15 mouse cellular contexts compared by ENCODE assay signal in the genomic region with DNA sequence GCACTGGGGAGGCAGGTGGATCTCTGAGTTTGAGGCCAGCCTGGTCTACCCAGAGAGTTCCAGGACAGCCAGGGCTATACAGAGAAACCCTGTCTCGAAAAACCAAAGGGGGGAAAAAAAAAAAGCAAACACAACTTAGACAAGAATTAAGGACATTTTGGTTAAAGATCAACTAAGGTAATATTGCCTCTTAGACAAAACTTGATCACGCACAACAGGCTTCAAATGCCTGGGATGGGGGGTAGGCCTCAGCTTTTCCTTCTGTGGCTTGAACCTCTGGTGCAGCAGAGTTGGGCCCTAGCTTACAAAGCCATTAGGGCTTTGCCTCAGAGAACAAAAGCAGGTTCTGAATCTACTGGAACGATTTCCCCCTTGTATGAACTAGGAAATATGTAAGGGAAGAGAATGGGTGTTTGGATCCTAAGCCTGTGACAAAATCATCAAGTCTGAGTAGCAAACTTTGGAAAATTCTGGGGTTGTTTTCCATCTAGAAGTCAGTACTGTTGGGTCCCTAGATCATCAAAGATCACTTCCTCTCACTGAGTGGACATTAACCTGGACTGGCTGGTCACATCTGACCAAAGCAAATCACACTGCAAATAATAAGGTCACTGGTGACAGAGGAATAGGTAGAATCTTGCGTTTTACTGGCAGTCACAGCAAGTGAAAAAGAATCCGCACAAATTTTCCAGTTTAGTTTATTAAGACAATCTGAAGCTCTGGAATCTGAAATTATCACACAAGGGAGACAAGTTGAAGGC.
"Had no signal": no experiment of that assay in that cellular context is flagged by ENCODE, and none has a peak within 500 bp of the region (broad histone marks: within the 10 kb centered on the region; RNA-seq: fewer than 3 reads in every experiment).

No protein-coding gene starts in this region.

- H3K4me1 ChIP-seq: hindbrain, embryonic 15.5 days; limb, embryonic 15.5 days; neural tube, embryonic 15.5 days had no signal

- H3K36me3 ChIP-seq: hindbrain, embryonic 15.5 days; limb, embryonic 15.5 days; midbrain, embryonic 10.5 days; neural tube, embryonic 15.5 days had no signal

- H3K9me3 ChIP-seq: hindbrain, embryonic 15.5 days; limb, embryonic 15.5 days; midbrain, embryonic 10.5 days; neural tube, embryonic 15.5 days had no signal

- H3K27me3 ChIP-seq: hindbrain, embryonic 15.5 days; limb, embryonic 15.5 days; neural tube, embryonic 15.5 days had no signal

- H3K4me2 ChIP-seq: hindbrain, embryonic 15.5 days; limb, embryonic 15.5 days; lung, embryonic 14.5 days; neural tube, embryonic 15.5 days had no signal

- H3K27ac ChIP-seq: hindbrain, embryonic 15.5 days; layer of hippocampus, adult 2 months; limb, embryonic 15.5 days; midbrain, embryonic 10.5 days; neural tube, embryonic 15.5 days; stomach, postnatal 0 days had no signal

- H3K9ac ChIP-seq: hindbrain, embryonic 15.5 days; limb, embryonic 15.5 days; lung, embryonic 14.5 days; neural tube, embryonic 15.5 days had no signal

- H3K4me3 ChIP-seq: hindbrain, embryonic 15.5 days; layer of hippocampus, adult 2 months; limb, embryonic 15.5 days; midbrain, embryonic 10.5 days; myocyte; neural tube, embryonic 15.5 days had no signal

- DNase-seq: kidney, postnatal 36 days; lung, embryonic 14.5 days; lung, postnatal 10 days; lung, postnatal 4 days; midbrain, embryonic 14.5 days; right cerebral cortex, adult 18-20 months; right cerebral cortex, postnatal 25 days; thymus, postnatal 4 days had no signal
